Mouse (Mus musculus) mouse trophoblast stem cell (cell line): Measurements from ENCODE around the gene Tpsb2.

Experiments used
- in situ Hi-C, 2 experiments: fragments of 300-500 bp; cut with MseI, MboI; formaldehyde crosslinking; loops; 2 replicates in 1 of 2; 3 replicates in 1 of 2; pipeline ENCODE4 v1.15.1; 2025

Gene Tpsb2

DNA sequence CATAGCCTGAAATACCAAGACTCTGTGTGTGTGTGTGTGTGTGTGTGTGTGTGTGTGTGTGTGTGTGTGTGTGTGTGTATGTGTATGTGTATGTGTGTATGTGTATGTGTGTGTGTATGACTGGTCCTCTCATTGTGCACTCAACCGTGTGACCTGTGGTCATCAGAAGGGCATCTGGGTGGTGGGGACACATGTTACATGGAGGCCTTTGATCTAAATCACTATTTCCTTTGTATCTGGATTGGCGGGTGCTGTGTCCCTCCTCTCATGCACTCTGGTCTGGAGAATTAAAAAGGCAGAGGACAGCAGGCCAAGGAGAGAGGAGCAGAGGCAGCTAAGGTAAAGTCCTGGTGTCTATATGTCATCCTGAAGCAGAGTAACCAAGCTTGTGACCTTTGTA lies at the start of gene Tpsb2:
Gene Tpsb2, plus strand, starts transcription at position 301 of the 400 bp plus-strand sequence.
- in situ Hi-C loops, result no loop called here

DNA sequence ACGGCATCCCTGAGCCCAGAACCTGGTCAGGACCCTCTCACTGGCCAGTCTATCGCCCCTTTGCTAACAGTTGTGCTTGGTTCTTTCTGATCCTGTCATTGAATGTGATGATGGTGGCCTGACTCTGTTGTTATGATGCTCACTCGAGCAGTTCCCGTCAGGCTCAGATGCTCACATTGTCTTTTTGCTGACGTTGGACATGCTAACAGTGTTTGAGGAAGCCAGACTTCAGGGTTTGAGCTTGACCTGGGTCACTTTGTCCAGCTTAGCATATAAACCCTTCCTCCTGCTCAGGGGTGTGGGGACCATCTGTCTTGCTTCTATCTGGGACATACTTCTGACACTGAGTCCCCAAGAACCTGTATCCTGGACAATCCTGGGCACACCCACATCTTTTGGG lies 47.8 kb upstream of the Tpsb2 start, which contains the start of gene Prss29:
Gene Prss29, plus strand, starts transcription at position 301 of the 400 bp plus-strand sequence.
- in situ Hi-C loops, result no loop called here

DNA sequence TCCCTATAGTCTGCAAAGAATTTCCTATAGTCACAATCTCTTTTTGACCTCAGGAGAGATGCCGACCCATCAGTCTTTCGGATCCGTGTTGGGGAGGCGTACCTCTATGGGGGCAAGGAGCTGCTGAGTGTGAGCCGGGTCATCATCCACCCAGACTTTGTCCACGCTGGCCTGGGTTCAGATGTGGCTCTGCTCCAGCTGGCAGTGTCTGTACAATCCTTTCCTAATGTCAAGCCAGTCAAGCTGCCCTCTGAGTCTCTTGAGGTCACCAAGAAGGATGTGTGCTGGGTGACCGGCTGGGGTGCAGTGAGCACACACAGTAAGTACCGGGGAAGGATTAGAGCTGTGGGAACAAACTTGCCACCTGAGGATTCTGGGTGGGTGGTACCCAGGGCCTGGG lies 45.3 kb upstream of the Tpsb2 start:
- in situ Hi-C loops, result no loop called here

DNA sequence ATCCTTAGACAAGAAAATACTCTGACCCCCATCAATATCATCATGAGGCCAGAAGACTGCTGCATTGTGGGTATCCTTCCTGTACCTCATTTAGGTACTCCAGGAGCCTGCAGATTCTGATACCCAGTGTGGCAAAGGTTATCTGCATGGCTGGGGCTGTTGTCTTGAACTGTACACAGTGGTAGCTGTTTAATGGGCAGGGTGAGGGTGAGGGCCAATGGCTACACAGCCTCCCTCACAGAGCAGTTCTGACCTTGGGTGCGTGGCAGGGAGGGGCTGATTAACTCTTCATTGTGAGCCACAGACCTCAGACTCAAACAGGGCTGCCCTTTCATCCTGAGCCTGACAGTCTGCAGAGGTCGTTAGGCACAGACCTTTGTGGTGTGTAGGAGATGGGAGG lies 43.2 kb upstream of the Tpsb2 start:
- in situ Hi-C loops, result no loop called here

DNA sequence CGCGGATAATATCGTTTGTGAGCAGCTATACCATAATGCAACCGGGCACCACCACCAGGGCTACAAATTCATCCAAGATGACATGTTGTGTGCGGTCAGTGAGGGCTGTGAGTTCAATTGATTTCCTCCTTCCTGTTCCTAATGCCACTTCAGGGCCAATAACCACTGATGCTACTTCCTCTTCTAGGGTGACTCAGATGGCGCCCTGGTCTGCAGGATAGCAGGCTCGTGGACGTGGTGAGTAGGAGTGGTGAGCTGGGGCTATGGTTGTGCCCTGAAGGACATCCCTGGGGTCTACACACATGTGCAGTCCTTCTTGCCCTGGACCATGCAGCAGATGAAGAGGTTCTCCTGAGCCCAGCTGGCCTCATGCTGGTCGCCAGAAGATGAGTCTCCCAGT lies 33.8 kb upstream of the Tpsb2 start:
- in situ Hi-C loops, result no loop called here

DNA sequence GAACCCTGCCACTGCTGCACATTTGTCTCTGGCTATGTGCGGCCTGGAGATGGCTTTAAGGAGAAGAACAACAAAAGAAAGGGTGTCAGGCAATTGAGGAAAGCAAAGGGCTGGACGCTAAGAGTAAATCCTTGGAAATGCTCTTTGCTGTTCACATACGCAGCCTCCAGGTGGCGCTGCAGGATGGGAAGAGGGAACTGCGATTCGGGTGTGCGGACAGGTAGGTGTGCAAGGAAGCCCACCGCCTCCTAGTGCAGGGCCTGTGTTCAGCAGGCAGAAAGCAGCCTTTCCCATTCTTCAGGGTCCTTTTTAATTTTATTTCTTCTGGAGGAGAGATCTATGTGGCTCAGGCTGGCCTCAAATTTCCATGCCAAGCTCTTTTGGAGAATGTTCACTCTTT lies 32.2 kb upstream of the Tpsb2 start:
- in situ Hi-C loops, result no loop called here

DNA sequence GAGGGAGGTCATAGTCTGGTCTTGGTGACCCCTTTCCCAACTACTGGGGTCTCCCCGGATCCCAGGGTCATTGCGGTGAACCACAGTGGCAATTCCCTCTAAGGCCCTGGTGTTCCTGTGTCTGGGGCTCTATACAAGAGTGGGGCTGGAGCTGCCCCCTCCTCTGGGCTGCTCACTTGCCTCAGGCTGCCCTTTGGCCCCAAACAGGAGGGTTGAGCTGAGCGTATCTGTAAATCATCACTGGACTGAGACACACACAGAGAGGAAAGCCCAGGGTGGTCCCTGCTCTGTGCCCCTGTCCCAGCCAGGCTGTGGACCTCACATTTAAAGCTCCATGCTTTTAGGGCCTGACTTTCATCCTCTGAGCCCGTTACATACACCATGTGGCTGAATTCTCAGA lies 27.9 kb upstream of the Tpsb2 start:
- in situ Hi-C loops, result no loop called here

DNA sequence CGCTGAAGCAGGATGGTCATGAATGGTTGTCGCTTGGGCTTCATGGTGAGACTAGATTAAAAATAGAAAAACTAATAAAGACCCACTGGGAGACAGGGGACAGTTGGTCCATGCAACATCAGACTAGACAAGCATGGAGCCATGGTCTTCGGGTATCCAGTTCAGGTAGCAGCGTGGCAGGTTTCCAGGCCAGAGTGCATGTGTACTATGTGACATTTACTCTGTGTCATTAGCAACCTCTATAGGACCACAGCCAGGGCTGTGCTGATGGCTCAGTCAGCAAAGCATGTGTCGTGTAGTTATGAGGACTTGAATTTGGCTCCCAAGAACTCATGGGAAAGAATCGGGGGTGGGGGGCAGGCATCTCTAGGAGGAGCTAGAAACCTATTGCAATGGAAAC lies 26.1 kb upstream of the Tpsb2 start:
- in situ Hi-C loops, result no loop called here

DNA sequence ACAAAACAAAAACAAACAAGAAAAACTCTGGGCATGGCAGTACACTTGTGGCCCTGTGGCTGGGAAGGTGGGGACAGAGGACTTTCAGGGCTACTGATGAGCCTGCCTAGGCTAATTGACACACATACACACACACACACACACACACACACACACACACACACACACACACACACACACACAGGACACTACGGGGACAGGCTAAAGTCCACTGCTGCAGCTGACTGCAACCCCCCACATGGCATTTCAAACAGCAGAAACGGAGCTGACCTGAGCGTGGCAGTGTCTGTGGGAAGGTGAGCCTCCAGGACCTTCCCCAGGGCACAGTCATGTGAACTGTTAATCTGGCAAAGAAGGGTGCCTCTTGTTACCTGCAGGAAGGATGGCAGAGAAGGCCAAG lies 24.6 kb upstream of the Tpsb2 start:
- in situ Hi-C loops, result no loop called here

DNA sequence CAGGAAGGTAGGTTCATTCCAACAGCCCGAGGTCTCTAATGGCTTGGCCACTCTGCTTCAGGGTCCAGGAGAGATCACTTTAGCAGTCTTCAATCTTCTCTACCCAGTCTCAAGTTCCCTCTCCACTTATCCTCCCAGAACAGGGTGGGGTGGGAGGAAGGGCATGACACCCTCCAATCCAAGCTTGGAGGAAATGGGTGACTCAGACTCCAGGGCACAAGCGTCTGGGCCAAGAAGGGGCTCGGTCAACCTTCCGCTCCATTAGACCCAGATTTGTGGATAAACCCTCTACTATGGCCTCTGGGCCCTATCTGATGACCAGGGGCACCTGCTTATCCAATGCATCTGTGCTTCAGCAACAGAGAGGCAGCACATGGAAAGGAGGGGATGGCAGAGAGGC lies 20.6 kb upstream of the Tpsb2 start, which contains the start of gene Tpsab1:
Gene Tpsab1, minus strand, starts transcription at position 101 of the 400 bp plus-strand sequence.
- in situ Hi-C loops, result no loop called here

DNA sequence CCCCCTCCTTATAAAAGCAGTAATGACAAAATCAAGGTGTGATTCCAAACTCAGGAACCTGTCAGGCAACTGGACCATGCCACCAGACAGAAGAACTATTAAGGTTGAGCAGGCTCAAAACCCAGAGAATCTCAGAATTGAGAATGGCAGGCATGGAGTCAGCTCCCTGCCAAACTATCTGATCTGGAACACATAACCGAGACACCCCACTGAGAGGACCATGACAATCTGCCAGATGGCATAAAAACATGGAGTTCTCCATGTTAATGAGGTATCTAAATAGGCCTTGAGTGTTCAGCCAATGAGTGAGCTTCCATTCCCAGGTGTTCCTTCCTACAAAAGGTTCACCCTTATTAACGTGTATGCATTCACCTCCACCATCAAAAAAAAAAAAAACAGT lies 4.8 kb upstream of the Tpsb2 start:
- in situ Hi-C loops, result no loop called here

DNA sequence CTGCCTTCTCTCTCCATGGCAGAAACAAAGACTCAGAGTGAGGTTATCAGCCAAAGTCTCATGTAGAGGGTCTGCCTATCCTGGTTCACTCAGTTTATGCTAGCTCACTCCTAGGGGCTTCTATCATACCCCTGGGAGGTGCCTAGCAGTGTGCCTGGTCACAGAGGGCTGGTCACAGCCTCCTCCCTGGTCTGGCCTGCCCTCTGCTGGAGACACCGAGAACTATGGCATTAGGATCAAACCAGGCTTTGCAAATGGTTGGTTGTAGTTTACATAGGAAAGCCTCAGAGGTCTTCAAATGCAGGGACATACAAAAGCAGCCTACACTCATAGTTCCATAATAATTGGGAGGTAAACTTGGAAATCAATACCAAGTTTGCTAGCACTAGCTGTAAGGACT lies 2.4 kb upstream of the Tpsb2 start:
- in situ Hi-C loops, result no loop called here

DNA sequence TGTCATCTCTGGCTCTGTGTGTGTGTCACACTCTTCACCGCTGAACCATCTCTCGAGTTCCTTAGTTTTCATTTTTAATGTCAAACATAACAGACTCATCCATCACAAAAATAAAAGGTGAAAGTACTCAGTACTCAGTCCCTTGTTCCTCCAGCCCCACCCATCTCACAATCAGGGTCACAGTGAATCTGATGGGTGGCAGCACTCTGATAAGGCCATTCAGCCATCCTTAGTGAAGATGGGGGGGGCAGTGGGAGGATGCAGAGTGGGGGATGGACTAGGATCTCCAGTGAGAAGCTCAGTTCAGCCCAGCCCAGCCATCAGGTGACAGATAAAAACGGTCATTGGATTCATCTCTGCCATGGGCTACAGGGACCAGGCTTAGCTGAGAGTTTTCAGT lies 2.9 kb downstream of the Tpsb2 start, which contains the start of gene Tpsg1:
Gene Tpsg1, plus strand, starts transcription at position 301 of the 400 bp plus-strand sequence.
- in situ Hi-C loops, result no loop called here

DNA sequence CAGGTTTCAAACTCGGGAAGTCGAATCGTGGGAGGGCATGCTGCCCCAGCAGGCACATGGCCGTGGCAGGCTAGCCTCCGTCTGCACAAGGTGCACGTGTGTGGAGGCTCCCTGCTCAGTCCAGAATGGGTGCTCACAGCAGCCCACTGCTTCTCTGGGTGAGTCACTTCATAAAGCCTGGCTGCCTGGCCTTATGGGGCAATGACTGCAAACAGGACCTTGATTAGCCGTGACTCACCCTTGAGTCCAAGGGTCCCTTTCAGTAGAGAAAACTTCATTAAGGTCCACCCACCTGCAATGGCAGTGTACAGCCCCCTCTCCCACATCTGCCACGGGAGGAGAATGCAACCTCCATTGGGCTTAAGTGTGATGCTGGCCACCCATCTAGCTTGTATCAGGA lies 6.4 kb downstream of the Tpsb2 start:
- in situ Hi-C loops, result no loop called here

DNA sequence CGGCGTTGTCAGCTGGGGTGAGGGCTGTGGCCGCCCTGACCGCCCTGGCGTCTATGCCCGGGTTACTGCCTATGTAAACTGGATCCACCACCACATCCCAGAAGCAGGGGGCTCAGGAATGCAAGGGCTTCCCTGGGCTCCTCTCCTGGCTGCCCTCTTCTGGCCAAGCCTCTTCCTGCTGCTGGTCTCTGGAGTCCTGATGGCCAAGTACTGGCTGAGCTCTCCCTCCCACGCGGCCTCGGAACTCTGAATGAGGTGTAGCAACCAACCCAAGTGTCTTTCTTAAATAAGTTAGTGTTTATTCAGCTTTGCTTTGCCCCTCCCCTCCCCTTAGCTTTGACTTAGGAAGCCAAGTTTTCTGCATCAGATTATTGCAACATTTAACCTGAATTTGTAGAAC lies 7.9 kb downstream of the Tpsb2 start:
- in situ Hi-C loops, result no loop called here

DNA sequence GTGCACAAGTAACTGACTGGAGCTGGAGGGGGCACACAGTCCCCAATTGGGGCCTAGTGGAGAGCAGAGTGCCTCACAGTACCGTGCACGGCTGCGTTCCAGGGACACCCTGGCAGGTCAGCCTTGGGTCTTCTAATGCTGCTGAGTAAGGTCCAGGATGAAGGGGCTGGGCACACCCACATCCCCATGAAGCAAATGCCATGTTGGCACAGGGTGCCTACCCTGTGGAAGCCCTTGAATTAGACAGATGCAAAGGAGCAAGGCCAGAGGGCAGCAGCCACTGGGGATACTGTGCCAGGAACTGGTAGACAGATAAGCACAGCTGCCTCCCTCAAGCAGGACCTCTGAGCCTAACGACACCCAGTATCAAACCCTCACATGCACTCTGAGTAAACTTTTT lies 28.4 kb downstream of the Tpsb2 start:
- in situ Hi-C loops, result no loop called here

DNA sequence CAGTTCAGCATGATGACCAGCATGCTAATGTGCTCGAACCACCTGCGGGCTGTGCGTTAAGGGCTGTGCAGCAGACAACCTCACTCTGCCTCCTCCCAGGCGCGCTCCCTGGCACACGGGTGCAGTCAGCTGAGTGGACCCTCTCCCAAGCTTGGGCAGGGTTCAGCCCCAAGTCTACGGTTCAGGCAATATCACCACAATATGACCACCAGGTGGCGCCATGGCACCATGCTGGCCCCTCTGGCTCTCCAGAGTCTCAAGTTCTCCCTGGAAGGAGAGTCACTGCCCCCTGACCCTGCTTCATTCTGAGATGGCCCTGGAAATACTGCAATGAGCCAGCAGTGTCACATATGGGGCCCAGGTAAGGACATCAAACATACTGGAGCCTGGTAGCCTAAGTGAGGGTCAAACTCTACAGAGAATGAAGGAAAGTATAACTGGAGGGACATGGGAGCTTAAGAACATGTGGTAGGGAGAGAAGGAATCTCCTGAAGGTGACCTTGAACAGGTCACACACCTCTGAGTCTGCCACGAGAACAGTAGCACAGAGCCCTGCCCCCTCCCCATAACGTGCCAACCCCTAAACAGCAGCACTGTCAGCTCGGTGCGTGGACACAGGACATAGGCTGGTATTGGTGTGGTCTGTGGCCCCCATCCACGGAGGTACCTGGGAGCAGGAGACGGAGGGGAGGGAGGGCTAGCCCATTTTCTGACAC lies 31.9 kb downstream of the Tpsb2 start:
- in situ Hi-C loops, result loop anchor here in 1 of 2 experiments (5.0 kb wide), 1 partner anchor 74 kb away; no protein-coding TSS in a partner anchor

DNA sequence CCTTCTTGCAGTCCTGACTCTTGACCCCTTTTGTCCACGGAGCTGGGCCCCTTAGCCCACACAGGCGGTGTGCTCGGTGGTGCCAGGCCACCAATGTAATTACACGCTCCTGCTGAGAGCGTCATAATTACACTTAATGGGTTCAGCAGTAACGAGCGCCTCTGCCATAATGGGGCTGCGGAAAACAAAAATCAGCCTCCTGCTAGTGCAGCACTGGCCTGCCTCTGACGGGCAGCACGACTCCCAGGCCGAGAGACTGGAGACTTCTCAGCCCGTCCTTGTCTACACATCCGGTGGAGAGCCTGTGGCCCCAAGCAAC lies 32.4 kb downstream of the Tpsb2 start:
- in situ Hi-C loops, result loop anchor here in 1 of 2 experiments (5.0 kb wide), 1 partner anchor 74 kb away; no protein-coding TSS in a partner anchor

DNA sequence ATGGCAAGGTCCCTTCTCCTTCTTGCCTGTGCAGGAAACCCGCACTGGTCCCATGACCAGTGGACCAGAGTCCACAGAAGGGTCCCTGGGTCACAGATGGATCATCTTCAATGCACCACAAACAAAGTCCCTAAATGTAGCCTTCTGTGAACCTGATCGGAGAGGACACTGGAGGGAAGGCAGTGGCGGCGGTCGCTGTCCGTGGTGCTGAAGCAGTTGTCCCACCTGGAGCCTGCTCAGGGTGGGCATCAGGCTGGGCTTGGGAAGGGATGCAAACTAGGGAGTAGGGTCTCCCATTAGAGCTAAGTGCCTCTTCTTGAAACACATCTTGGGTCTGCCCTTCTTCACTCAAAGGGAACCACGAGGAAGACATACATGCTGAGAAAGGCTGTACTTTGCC lies 34.3 kb downstream of the Tpsb2 start:
- in situ Hi-C loops, result loop anchor here in 1 of 2 experiments (5.0 kb wide), 1 partner anchor 72 kb away; no protein-coding TSS in a partner anchor

DNA sequence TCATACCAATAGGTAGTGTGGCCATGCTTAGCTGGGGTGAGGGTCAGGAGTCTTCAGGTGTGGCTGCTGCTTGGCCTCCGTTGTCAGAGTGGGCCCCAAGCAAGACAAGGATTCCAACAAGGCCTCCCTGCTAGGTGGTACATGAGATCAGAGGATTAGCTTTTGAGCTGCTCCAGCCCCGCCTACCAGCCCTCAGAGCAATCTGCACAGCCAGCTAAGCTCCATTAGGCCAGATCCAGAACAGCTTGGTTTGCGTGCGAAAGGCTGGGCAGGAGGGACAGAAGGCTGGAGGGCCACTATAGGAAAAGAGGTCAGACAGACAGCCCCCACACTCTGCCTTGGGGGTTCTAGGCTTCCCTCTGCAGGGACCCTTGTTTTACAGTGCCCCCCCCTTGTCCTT lies 35.4 kb downstream of the Tpsb2 start:
- in situ Hi-C loops, result loop anchor here in 1 of 2 experiments (5.0 kb wide), 1 partner anchor 71 kb away; no protein-coding TSS in a partner anchor

DNA sequence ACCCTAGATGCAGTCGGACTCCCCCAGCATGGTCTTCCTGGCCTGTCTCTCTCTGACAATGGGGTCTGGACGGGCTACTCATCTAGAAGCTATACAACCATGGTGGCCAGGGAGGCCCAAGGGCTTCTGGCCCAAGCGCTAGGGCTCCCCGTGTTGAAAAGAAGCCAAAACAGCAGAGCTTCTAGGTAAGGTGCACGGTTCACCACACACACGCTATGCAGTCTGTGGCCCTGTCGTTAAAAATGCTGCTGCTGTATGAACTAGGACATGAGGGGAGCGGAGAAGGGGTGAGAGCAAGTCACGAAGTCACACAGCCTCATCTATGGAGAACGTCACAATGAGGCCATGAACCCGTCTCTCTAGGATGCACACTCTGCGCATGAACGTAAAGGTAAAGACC lies 36.1 kb downstream of the Tpsb2 start:
- in situ Hi-C loops, result loop anchor here in 1 of 2 experiments (5.0 kb wide), 1 partner anchor 70 kb away; no protein-coding TSS in a partner anchor

DNA sequence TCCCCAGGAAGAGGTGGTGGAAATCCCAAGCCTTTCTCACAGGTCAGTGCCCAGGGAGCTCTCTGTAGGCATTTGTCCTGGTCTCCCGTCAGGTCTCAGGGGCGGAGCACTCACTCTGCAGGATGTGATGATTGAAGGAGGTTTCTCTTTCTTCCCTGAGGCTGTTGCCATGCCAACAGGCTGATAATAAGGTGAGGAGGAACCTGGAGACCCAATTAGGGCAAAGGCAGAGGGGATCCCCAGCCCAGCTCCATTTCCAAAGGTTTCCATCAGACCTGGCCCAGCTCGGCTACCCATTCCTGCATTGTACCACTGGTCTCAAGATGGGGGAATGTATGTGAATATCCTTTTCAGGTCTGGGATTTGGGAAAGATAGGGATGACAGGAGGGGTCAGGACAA lies 38.1 kb downstream of the Tpsb2 start:
- in situ Hi-C loops, result loop anchor here in 1 of 2 experiments (5.0 kb wide), 1 partner anchor 68 kb away; no protein-coding TSS in a partner anchor

DNA sequence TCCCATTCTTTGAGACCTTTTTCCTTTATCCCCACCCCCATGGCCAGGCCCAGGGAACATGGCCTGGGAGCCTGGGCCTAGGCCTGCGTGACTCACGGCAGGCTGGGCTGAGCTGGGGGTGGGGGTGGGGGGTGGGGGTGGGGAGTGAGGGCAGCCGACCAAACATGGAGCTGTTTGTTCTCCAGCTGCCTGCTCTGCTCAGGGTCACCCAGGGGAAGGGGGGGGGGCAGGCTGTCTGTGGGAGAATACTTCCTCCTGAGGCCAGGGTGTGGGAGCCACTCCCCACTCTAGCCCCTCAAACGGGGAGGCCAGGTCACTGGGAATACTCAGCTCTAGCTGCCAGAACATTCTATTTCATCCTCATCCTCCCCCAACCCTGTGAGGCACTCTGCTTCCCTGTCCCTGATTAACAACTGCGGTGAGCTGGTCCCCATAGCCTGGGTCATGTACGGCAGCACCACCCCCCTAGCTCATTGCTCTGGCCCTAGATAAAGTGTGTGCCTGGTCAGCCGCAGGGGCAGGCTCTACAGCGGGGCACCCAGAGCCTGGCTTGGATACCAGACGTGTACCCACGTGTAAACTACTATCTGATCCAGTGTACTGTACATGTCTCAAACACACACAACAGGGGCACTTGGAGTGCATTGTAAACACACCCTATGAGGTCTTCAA lies 39.3 kb downstream of the Tpsb2 start:
- in situ Hi-C loops, result no loop called here
